Mouse (Mus musculus): ENCODE results near the gene Fosl1. TPM values are rescaled to one million over a fixed set of nuclear protein-coding genes. Genes with fewer than 3 reads are reported as not detected.

The Fosl1 gene
- 22.9 and 39.9 TPM in 2 replicates for polyA plus RNA-seq (2012; ENCODE audit: low replicate concordance)

DNA sequence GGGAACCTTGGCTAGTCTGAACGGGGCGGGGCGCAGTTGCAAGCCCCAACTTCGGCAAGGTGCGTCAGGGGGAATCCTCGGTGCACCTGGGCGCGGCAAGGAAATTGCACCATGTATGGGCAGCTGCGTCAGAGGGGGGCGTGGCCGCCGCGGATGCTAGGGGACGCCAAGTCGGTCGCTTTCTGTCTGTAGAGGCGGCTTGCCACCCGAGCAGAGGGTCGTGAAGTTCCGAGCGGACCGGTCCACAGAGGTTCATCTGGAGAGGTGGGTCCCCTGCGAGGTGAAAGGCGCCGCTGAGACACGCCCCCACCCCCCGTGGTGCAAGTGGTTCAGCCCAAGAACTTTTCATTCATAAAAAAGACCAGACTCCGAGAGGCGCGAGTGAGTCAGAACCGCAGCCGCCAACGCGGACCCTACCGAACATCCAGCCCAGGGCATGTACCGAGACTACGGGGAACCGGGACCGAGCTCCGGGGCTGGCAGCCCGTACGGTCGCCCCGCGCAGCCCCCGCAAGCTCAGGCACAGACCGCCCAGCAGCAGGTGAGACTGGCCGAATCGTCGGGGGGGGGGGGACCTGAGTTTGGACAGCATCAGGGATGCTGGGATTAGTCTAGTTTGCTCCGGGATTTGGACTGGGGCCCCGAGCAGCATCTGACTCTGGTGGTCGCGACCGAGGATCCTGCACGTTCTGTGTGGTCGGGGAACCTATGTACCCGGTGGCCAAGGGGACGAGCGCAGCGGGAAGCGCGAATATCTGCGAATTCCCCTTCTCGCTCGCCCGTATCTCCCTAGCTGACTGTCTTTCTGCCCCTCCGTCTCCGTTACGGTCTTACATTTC, at the start of gene Fosl1:
TSS of gene Fosl1 (plus strand) at position 33 of the 839 bp plus-strand sequence.

DNA sequence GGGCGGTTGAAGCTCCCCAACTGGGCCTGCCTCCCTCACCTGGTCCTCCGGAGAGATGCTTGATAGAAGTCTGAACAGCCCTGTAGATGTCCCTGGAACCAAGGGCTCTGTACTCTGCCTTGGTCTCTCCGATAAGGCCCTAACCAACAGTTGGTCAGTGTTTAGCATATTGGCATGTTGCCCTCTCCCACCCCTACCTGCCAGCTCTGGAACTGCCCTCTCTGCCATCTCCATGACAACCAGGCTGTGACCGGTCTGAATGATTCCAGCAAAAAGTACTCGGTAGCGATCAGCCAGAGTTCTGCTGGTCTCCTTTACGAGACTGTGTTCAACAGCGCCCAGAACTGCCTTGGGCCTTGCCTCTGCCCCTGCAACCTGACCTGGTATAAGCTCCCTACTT, 45.1 kb upstream of the Fosl1 start, which contains the start of gene Tsga10ip:
TSS of gene Tsga10ip (minus strand) at position 234 of the 400 bp plus-strand sequence.

DNA sequence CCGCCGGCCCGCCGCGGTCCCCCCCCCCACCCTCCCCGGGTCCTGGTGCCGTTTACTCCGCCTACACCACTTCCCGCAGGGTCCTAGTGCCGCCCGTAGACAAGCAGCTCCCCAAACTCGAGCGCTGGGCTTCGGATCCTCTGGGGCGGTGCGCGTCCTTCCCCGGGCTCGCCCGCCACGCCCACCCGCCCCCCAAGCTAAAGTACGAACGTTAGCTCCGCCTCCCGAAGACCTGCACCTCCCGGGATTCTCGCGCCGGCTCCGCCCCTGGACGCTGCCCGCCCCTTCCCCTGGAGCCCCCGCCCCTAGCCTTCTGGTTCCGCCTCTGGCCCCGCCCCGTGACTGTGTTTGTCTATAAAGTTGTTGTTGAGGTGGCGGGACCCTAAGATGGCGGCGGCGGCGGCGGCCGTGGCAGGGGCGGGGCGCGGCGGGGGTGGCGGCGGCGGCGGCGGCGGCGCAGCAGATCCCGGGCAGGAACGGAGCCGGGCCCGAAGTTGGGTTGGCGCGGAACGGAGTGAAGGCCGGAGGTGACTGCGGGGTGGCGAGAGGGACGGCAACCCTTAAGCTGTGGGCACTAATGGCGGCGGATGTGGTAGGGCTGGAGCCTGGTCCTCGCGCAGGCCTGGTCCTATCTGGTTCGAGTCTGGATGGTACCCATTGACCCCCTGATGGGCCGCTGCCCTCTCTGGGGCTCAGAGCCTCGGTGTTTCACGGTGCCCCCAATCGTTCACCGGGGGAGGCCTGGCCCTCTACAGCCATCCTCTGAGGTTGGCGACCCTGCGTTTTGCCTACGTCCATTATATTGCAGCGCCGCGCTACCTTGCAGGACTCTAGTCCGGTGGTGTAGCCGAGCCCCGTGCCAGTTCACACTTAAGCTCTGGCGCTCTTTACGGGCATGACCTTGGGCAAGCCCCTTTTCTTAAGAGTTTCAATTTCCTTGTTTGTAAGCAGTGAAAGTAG, 22.3 kb upstream of the Fosl1 start, which contains the start of the genes Drap1 and AI837181:
TSS of gene Drap1 (minus strand) at position 198 of the 960 bp plus-strand sequence.
TSS of gene AI837181 (plus strand) at position 363 of the 960 bp plus-strand sequence.

DNA sequence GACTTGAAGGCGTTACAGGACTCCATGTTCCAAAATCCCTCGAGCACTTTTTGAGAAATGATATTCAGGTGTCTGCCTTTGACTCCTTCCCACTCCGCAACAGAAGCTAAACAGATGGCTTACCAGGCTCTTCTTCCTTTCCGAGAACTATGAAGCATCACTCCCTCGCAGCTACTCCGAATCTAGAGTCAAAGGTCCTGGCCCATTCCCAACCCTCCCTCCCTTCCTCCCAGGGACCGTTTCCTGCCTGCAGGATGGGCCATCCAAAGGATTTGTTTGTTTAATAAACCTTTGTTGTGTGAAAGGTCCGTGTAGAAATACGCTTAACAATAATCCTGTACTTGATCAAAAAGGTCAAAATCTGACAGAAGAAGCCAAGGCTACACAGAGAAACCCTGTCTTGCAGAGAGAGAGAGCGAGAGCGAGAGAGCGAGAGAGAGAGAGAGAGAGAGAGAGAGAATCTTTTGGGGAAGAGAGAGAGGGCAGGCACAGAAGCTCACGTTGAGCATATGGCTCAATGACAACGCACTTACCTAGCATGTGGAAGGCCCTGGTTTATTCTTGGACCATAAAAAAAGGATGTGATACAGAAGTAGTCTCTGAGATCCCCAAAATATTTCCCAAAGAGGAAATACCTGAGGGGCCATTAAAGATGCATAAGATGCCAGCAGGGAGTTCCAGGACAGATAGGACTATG, 10.5 kb downstream of the Fosl1 start, which contains the start of gene Ccdc85b:
TSS of gene Ccdc85b (minus strand) at position 149 of the 697 bp plus-strand sequence.

DNA sequence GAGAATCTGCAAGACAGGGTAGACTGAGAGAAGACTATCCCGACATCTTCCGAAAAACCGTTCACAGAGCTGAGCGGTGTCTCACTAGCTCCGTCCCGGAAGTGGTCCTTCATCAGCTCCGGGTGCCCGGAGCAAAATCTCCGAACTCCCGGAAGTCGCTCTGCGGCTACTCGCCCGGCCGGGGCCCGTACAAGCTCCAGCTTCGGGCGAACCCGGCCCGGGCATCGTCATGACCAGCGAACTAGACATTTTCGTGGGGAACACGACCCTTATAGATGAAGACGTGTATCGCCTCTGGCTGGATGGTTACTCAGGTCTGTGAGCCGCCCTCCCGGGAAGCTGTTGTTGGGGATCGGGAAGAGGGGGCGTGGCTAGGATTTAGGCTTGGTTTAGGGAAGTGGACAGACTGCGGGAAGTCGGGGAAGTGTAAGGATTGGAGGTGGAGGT, 13.1 kb downstream of the Fosl1 start, which contains the start of gene Fibp:
TSS of gene Fibp (plus strand) at position 151 of the 447 bp plus-strand sequence.

DNA sequence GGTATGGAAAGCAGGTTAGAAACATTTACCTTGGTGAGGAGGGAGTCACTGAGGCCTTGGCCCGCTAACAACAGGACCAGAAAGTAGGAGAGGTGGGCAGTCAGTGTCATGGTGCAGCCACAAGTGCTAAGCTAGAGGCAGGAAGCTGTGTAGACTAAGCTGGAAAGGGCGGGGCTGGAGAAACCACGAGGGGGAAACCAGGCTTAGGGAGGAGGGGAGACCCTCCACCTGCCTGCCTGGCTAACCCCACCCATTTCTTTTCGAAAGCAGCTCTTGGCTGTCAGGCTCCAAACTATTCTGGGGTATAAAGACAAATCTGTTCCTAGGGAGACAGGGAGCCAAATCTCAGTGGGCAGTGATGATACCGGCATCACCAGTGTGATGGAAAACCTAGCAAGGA, 21.0 kb downstream of the Fosl1 start, which contains the start of gene Ctsw:
TSS of gene Ctsw (minus strand) at position 134 of the 400 bp plus-strand sequence.

DNA sequence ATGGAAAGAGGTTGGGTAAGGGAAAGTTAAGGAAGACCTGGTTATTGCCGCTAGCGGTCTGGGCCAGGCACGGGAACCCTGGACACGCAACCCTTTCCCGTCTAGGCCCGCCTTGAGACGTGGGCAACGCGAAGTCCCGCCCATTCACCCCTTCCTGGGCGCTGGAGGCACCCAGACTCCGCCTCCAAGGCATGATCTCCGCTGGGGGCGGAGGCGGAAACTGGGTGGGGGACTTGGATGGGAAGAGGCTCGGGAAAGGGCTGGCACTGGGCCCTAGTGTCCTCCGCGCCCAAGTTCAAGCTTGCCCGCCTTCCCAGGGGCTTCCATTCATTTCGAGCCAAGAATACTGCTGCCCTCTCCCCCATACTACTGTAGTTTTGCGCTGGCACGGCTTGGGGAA, 26.4 kb downstream of the Fosl1 start, which contains the start of gene Efemp2:
TSS of gene Efemp2 (plus strand) at position 235 of the 400 bp plus-strand sequence.

DNA sequence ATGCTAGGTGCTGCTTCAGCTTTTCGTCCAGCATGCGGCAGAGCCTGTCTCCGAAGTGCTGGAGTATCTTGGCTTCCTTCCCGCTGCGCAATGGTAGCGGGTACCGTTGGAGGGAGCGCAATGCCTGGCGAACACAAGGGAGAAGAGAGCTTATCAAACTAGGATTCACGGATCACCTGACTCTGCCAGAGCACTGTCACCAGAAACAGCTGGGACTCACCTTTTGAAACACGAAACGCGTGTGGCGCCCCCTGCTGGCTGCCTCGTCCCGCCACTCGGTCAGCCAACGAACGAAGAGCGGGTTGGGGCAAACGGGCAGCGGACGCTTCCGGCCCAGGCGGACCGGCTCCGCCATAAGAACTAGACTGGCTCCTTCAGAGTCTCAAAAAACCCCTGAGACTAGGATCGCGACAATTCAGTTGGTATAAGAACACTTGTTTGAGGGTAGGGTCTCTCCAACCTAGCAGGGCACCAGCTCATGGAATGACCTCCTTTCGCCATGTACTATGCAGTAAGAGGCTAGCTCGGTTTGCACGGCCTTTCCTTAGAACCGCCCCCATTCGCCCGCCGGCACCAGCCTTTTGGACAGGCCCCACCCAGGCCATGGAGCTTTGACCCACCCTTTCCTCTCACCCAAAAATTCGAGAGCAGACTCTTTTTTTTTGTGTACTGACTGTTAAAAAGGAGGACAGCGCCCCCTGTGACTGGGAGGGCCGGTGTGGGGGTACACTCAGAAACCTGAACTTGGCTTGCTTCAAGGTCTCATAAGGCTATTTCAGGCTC, 40.6 kb downstream of the Fosl1 start, which contains the start of gene Mus81:
TSS of gene Mus81 (minus strand) at position 635 of the 783 bp plus-strand sequence.

DNA sequence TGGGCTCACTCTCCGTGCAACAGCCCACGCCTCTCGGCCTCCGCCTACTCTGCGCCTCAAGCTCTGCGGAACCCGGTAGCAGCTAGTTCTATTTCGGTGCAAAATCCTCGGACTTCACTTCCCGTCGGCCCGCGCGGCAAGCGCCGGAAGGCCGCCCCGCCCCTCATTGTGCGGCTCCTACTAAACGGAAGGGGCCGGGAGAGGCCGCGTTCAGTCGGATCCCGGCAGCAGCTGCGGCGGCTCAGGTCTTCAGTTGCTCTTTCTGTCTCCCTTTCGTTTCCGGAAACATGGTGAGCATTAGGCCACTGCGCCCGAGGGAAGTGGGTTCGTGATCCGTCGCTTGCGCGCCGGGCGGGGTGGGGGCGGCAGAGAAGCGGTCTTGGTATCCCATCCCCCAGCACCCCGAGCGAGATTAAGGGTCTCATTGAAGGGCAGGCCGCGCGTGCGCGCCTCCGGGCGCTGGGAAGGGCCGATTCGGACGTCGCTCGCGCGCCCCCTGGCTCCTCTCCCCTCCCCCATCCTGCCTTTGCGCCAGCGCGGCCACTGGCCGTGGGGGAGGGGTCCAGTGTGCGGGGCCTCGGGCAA, 43.1 kb downstream of the Fosl1 start, which contains the start of gene Cfl1:
TSS of gene Cfl1 (plus strand) at position 143 of the 585 bp plus-strand sequence.

DNA sequence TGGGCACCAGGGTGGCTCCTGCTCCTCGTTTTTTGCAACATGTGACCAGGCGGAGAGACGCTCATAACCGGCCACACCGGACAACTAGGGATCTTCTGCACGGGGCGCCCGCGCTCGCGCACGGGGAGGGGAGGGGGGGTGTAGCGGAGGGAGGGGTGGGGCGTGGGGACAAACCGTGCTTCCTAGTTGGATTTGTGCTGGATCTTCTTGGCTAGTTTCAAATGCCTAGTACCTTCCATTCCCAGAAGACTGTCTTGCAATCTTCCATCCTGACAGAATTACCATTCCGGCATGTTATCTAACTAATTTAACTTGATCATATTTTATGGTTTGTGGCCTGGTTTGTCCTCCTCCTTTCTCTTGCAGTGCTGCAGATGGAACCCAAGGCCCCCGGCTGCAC, 56.3 kb downstream of the Fosl1 start, which contains the start of gene 1700020D05Rik:
TSS of gene 1700020D05Rik (minus strand) at position 101 of the 400 bp plus-strand sequence.

Other genes starting within 250 kb of the Fosl1 start
- gene Pacs1, start 174.4 kb upstream of the Fosl1 start, polyA plus RNA-seq (2012; ENCODE audit: low replicate concordance), result 116 and 125 TPM in 2 replicates
- 314 and 709 TPM in 2 replicates for gene Sf3b2, start 152.1 kb upstream of the Fosl1 start, polyA plus RNA-seq (2012; ENCODE audit: low replicate concordance)
- gene Gal3st3, start 149.2 kb upstream of the Fosl1 start, polyA plus RNA-seq (2012; ENCODE audit: low replicate concordance), result 0.16 and 0.23 TPM in 2 replicates
- not detected in 2 replicates for gene Catsper1, start 111.8 kb upstream of the Fosl1 start, polyA plus RNA-seq (2012; ENCODE audit: low replicate concordance)
- gene Cst6, start 98.0 kb upstream of the Fosl1 start, polyA plus RNA-seq (2012; ENCODE audit: low replicate concordance), result not detected in 2 replicates
- 27.6 and 41.9 TPM in 2 replicates for gene Eif1ad, start 80.8 kb upstream of the Fosl1 start, polyA plus RNA-seq (2012; ENCODE audit: low replicate concordance)
- 57.6 and 104 TPM in 2 replicates for gene Banf1, start 80.4 kb upstream of the Fosl1 start, polyA plus RNA-seq (2012; ENCODE audit: low replicate concordance)
- 72.0 and 110 TPM in 2 replicates for gene Sart1, start 58.8 kb upstream of the Fosl1 start, polyA plus RNA-seq (2012; ENCODE audit: low replicate concordance)
- not detected in 2 replicates for gene Tsga10ip, start 45.0 kb upstream of the Fosl1 start, polyA plus RNA-seq (2012; ENCODE audit: low replicate concordance)
- 179 and 311 TPM in 2 replicates for gene Drap1, start 22.6 kb upstream of the Fosl1 start, polyA plus RNA-seq (2012; ENCODE audit: low replicate concordance)
- gene AI837181, start 22.4 kb upstream of the Fosl1 start, polyA plus RNA-seq (2012; ENCODE audit: low replicate concordance), result 69.5 and 77.3 TPM in 2 replicates
- gene Ccdc85b, start 10.3 kb downstream of the Fosl1 start, polyA plus RNA-seq (2012; ENCODE audit: low replicate concordance), result 11.4 and 13.8 TPM in 2 replicates
- 11.1 and 197 TPM in 2 replicates for gene Fibp, start 13.1 kb downstream of the Fosl1 start, polyA plus RNA-seq (2012; ENCODE audit: low replicate concordance)
- gene Ctsw, start 21.0 kb downstream of the Fosl1 start, polyA plus RNA-seq (2012; ENCODE audit: low replicate concordance), result 0.34 and 1.2 TPM in 2 replicates
- 0.91 and 1.5 TPM in 2 replicates for gene Efemp2, start 26.4 kb downstream of the Fosl1 start, polyA plus RNA-seq (2012; ENCODE audit: low replicate concordance)
- gene Mus81, start 40.9 kb downstream of the Fosl1 start, polyA plus RNA-seq (2012; ENCODE audit: low replicate concordance), result 58.4 and 60.0 TPM in 2 replicates
- 2,530 and 3,476 TPM in 2 replicates for gene Cfl1, start 42.9 kb downstream of the Fosl1 start, polyA plus RNA-seq (2012; ENCODE audit: low replicate concordance)
- gene 1700020D05Rik, start 56.2 kb downstream of the Fosl1 start, polyA plus RNA-seq (2012; ENCODE audit: low replicate concordance), result 0.35 and 0.47 TPM in 2 replicates
- 4.1 and 8.2 TPM in 2 replicates for gene Snx32, start 63.0 kb downstream of the Fosl1 start, polyA plus RNA-seq (2012; ENCODE audit: low replicate concordance)
- not detected in 2 replicates for gene Ovol1, start 113.1 kb downstream of the Fosl1 start, polyA plus RNA-seq (2012; ENCODE audit: low replicate concordance)
- gene Ap5b1, start 120.5 kb downstream of the Fosl1 start, polyA plus RNA-seq (2012; ENCODE audit: low replicate concordance), result 16.9 and 32.7 TPM in 2 replicates
- gene Rnaseh2c, start 154.3 kb downstream of the Fosl1 start, polyA plus RNA-seq (2012; ENCODE audit: low replicate concordance), result 248 and 435 TPM in 2 replicates
- 46.4 and 73.1 TPM in 2 replicates for gene Kat5, start 162.7 kb downstream of the Fosl1 start, polyA plus RNA-seq (2012; ENCODE audit: low replicate concordance)
- gene Rela, start 189.9 kb downstream of the Fosl1 start, polyA plus RNA-seq (2012; ENCODE audit: low replicate concordance), result 61.2 and 268 TPM in 2 replicates
- 361 and 570 TPM in 2 replicates for gene Sipa1, start 216.2 kb downstream of the Fosl1 start, polyA plus RNA-seq (2012; ENCODE audit: low replicate concordance)
- gene Map3k11, start 241.2 kb downstream of the Fosl1 start, polyA plus RNA-seq (2012; ENCODE audit: low replicate concordance), result 157 and 178 TPM in 2 replicates
- gene Pcnx3, start 241.4 kb downstream of the Fosl1 start, polyA plus RNA-seq (2012; ENCODE audit: low replicate concordance), result 468 and 751 TPM in 2 replicates